Mouse (Mus musculus) hindbrain, embryonic 13.5 days (tissue): ENCODE measurements around the gene Pcgf1. TPM values are rescaled to one million over a fixed set of nuclear protein-coding genes. Genes with fewer than 3 reads are reported as not detected.

ENCODE experiments used
- ATAC-seq: fragments of 200-750 bp; cut with Nextera tagmentation; 2 replicates; pipeline ENCODE4 v1.8.0; 2017; ENCODE audit warnings: moderate TSS enrichment; ENCODE audit not compliant: low FRiP score
- H3K27ac ChIP-seq: fragments of 300-500 bp; sonication (generic); 2 replicates; pipeline ENCODE4 v1.5.1; 2015; ENCODE audit warnings: inconsistent platforms, mild to moderate bottlenecking, moderate library complexity
- H3K27me3 ChIP-seq: fragments of 300-500 bp; sonication (generic); 2 replicates; pipeline ENCODE4 v1.6.1; 2015; ENCODE audit warnings: mild to moderate bottlenecking, inconsistent platforms
- H3K36me3 ChIP-seq: fragments of 300-500 bp; sonication (generic); 2 replicates; pipeline ENCODE4 v1.6.1; 2015; ENCODE audit warnings: mild to moderate bottlenecking, inconsistent platforms
- H3K4me1 ChIP-seq: fragments of 300-500 bp; sonication (generic); replicated peaks from 2 replicates; pipeline ENCODE4 v1.6.1; 2015; ENCODE audit warnings: inconsistent platforms
- H3K4me2 ChIP-seq: fragments of 300-500 bp; sonication (generic); 2 replicates; pipeline ENCODE4 v1.6.1; 2015; ENCODE audit warnings: inconsistent platforms, mild to moderate bottlenecking, moderate library complexity
- H3K4me3 ChIP-seq: fragments of 300-500 bp; sonication (generic); 2 replicates; pipeline ENCODE4 v1.5.1; 2015; ENCODE audit warnings: mild to moderate bottlenecking, inconsistent platforms
- H3K9ac ChIP-seq: fragments of 300-500 bp; sonication (generic); 2 replicates; pipeline ENCODE4 v1.6.1; 2015; ENCODE audit warnings: mild to moderate bottlenecking, inconsistent platforms
- H3K9me3 ChIP-seq: fragments of 300-500 bp; sonication (generic); 2 replicates; pipeline ENCODE4 v1.6.1; 2016; ENCODE audit warnings: inconsistent platforms
- WGBS: fragments of 180-500 bp; shearing (Covaris S2); methylation state at CpG from one replicate; pipeline ENCODE4 v1.1.7; 2015; 5-methylcytosine and 5-hydroxymethylcytosine counted together
- microRNA counts: library from miRNA; unstranded; fragments of <30 nt; microRNA quantifications from one replicate; lab custom pipeline; 2016
- microRNA-seq: library from miRNA; unstranded; fragments of <30 nt; microRNA quantifications from one replicate; pipeline ENCODE4, GENCODE M21; 2016
- polyA plus RNA-seq: library from polyadenylated mRNA; unstranded; fragments of >200 nt; fragmentation: Nextera tagmentation; extraction: Ambion mirVana; gene quantifications from 2 replicates; pipeline ENCODE4 v1.2.1, GENCODE M21; 2015

The Pcgf1 gene
- polyA plus RNA-seq, 1 experiment from 2014 or later, result 47.1 TPM

DNA sequence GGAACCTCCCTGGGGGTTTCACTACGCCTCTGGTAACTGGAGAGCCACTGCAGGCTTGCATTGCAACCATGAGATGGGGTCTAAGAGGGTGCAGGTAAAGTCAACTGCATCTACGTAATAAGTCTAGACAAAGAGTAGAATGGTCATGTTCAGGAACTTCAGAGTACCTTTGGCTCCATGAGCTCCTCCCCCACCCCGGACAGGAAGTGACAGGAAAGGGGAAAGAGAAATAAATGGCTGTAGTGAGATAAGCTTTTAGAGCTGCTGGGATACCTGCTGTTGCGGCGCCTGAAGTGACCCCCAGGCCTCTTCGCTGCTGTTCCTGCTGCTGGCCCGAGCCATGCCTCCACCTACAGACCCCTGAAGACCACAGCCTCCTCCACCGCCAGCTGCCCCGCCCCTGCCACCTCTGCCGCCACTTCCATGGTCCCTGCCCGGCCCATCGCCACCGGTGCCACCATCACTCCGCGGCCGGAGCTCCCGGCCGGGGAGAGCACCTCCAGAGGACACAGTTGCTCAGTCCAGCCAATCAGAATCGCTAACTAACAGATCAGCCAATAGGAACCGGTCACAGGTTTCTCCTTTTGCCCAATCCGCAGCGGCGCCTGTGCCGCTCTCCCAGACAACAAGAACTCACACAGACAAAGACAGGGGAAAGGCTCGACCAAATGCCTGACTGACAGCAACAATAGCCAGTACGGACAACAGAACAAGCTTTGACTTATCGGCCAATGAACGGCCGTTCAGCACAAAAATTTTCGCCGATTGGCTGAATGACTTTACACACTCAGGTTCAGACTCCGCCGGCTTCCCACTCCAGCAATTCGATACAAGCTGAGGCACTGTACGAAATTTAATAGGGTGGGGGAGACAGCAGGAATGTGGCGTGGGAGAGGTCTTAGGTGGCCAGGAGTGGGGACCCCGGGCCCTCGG, 43.5 kb downstream of the Pcgf1 start, which contains the start of gene Wbp1:
Wbp1 (minus strand) TSS at position 630 of the 933 bp plus-strand sequence.
- Histone ChIP-seq H3K9ac (peak within 1 kb of the TSS; percentile 96), H3K36me3 (peaks cover 29% of the 10 kb centered on the region), H3K4me2 (peak within 1 kb of the TSS; percentile 90), H3K9me3 (no peaks in the 10 kb centered on the region), H3K27ac (peak within 1 kb of the TSS; percentile 99), H3K4me1 (peaks cover 77% of the 10 kb centered on the region), H3K4me3 (peak within 1 kb of the TSS; percentile 77), H3K27me3 (no peaks in the 10 kb centered on the region)
- ATAC-seq, result peak; percentile 95
- under 1% methylated on average over 38 of the region's 38 CpGs for WGBS

DNA sequence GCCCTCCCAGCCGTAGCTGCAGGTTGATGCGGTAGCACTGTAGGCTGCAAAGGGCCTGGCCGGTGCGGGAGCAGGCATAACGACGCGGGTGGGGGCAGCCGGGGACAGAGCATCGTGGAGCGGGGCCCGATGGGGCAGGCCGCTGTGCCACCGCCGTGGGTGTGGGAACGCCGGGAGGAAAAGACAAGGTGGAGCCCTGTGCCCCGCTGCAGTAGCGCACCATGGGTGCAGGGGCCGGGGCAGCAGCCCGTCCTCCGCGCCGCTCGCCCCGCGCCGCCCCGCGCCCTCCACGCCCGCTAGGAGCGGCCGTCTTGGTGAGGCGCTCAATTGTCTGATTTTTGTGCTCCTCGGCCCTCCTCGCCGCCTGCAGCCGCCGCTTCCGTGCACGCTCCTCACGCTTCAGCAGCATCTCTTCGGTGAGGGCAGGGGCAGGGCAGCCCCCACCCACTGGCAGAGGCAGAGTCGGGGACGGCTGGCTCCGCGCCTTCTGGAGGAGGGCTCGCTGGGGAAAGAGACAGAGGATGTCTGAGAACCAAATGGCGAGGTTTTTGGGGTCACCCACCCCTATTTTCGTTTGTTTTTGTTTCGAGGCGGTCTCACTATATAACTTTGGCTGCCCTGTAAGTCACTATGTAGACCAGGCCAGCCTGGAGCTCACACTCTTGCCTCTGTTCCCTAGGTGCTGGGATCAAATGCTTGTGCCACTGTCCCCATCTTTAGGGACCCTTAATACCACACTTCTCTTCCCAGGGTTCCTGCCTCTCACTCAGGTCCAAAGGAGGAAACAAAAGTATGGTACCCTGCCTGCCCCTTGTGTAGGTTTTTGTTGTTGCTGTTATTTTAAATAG, 44.4 kb downstream of the Pcgf1 start:
- peaks cover 68% of the 10 kb centered on the region for H3K4me1 ChIP-seq
- peak overlapping the region; percentile 99 for H3K27ac ChIP-seq
- H3K4me3 ChIP-seq, result peak overlapping the region; percentile 77
- WGBS, result 2% methylated on average over 48 of the region's 52 CpGs
- H3K9me3 ChIP-seq, result no peaks in the 10 kb centered on the region
- no peaks in the 10 kb centered on the region for H3K27me3 ChIP-seq
- peaks cover 27% of the 10 kb centered on the region for H3K36me3 ChIP-seq
- ATAC-seq, result no peak
- H3K9ac ChIP-seq, result peak overlapping the region; percentile 96
- H3K4me2 ChIP-seq, result peak overlapping the region; percentile 90

DNA sequence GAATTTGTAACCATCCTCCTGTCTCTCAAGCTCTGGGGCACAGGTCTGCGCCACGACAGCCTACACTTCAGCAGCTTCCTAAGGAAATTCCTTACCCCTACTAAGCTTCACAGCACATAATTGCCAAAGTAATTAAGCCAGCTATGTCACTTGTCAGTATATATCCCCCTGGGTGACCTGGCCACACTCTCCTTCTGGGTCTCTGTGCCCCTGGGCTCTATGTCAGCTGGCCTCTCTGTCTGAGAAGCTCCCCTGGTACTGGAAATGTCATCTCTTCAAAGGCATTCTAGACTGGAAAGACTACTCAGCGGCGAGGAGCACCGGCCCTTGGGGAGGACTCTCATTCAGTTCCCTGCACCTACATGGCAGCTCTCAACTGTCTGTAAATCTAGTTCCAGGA, 45.3 kb downstream of the Pcgf1 start:
- no peak for ATAC-seq
- Histone ChIP-seq H3K27ac (peak overlapping the region; percentile 99), H3K4me3 (peak overlapping the region; percentile 77; the same call in 1 of the 2 replicates), H3K9me3 (no peaks in the 10 kb centered on the region), H3K36me3 (peaks cover 18% of the 10 kb centered on the region), H3K27me3 (no peaks in the 10 kb centered on the region), H3K4me1 (peaks cover 59% of the 10 kb centered on the region), H3K9ac (peak overlapping the region; percentile 96), H3K4me2 (peak overlapping the region; percentile 90)
- WGBS, result 54% methylated on average over 5 of the region's 5 CpGs

DNA sequence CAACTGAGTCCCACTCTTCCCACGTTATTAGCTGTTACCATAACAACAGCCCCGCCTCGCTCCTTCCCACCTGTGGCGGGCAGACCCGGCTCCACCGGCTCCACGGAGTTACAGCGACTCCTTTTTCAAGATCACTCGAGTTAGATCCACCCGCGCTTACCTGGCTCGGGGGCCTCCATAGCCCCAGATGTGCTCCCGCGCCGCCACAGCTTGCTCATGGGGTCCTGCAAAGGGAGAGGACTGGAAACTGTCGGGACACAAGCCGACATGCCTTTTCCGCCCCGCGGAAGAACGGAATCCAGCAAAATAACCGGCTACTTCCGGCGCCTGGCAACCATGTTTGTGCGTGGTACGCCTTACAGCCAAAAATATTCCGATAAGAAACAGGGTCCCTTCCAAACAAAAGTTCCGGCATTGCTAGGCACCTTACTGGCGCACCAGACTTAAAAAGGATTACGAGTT, 47.2 kb downstream of the Pcgf1 start:
- ATAC-seq, result peak; percentile 8
- Histone ChIP-seq H3K27me3 (no peaks in the 10 kb centered on the region), H3K9ac (peak overlapping the region; percentile 82), H3K4me1 (peaks cover 43% of the 10 kb centered on the region), H3K9me3 (no peaks in the 10 kb centered on the region), H3K27ac (peak overlapping the region; percentile 64), H3K4me3 (peak overlapping the region; percentile 74), H3K36me3 (no peaks in the 10 kb centered on the region), H3K4me2 (peak overlapping the region; percentile 66)
- under 1% methylated on average over 30 of the region's 30 CpGs for WGBS

DNA sequence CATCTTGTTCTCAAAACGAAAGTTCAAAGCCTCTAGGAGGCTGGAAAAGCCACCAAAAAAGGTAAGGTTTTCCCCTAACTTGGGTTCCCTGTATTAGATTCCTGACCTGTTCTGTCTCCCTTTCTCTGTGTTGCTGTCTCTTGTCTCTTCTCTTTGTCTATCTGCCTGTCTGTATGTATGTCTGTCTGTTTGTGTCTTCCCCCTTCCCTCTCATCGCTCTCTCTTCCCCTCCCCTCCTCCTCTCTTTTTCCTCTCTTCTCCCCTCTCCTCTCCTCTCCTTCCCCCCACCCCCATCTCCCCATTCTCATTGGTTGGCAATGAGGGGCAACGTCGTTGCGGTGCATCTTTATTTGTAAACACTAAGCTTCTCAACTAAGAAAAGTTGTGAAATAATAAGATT, 47.7 kb downstream of the Pcgf1 start, which contains the start of gene Ino80b:
Ino80b (minus strand) TSS at position 101 of the 400 bp plus-strand sequence.
- H3K9me3 ChIP-seq, result no peaks in the 10 kb centered on the region
- 30% methylated on average over 5 of the region's 5 CpGs for WGBS
- H3K4me3 ChIP-seq, result peak within 1 kb of the TSS; percentile 74
- ATAC-seq, result no peak
- H3K4me1 ChIP-seq, result peaks cover 38% of the 10 kb centered on the region
- H3K36me3 ChIP-seq, result no peaks in the 10 kb centered on the region
- H3K27ac ChIP-seq, result peak within 1 kb of the TSS; percentile 64
- peak within 1 kb of the TSS; percentile 82 for H3K9ac ChIP-seq
- peak within 1 kb of the TSS; percentile 66 for H3K4me2 ChIP-seq
- H3K27me3 ChIP-seq, result no peaks in the 10 kb centered on the region

DNA sequence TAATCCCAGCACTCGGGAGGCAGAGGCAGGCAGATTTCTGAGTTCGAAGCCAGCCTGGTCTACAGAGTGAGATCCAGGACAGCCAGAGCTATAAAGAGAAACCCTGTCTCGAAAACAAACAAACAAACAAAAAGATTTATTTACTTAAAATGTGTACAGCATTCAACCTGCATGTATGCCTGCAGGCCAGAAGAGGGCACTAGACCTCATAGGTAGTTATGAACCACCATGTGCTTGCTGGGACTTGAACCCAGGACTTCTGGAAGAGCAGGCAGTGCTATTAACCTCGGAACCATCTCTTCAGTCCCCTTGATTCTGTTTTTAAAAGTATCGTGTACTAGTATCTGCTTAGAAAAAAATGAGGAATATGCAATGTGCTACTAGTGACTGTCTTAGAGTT, 49.8 kb downstream of the Pcgf1 start:
- Histone ChIP-seq H3K27ac (no peak overlapping the region), H3K4me1 (peaks cover 26% of the 10 kb centered on the region), H3K27me3 (no peaks in the 10 kb centered on the region), H3K4me2 (no peak overlapping the region), H3K4me3 (no peak overlapping the region), H3K9me3 (no peaks in the 10 kb centered on the region), H3K9ac (no peak overlapping the region), H3K36me3 (no peaks in the 10 kb centered on the region)
- ATAC-seq, result no peak
- 94% methylated on average over 5 of the region's 5 CpGs for WGBS

MicroRNAs within 50 kb of the gene (microRNA counts, 519-probe panel; counts per million panel counts)
- microRNA mmu-miR-3470a+mmu-miR-3470b (lab: Ali Mortazavi, UCI), result 51.3 counts per million

Small RNAs within 50 kb of the gene (microRNA-seq; reads per million reads assigned to microRNA genes)
- gene Mir3470a (not detected), gene Mir7040 (not detected)

Other genes starting within 250 kb of the Pcgf1 start
- gene Sema4f, start 138.1 kb upstream of the Pcgf1 start, polyA plus RNA-seq, result 17.5 and 18.6 TPM in 2 replicates
- gene M1ap, start 131.0 kb upstream of the Pcgf1 start, polyA plus RNA-seq, result not detected in 2 replicates
- gene Dok1, start 44.4 kb upstream of the Pcgf1 start, polyA plus RNA-seq, result 2.8 and 3.6 TPM in 2 replicates
- 5.9 and 6.8 TPM in 2 replicates for gene Loxl3, start 43.7 kb upstream of the Pcgf1 start, polyA plus RNA-seq
- 168 and 178 TPM in 2 replicates for gene Aup1, start 23.3 kb upstream of the Pcgf1 start, polyA plus RNA-seq
- gene Htra2, start 22.6 kb upstream of the Pcgf1 start, polyA plus RNA-seq, result 68.6 and 74.6 TPM in 2 replicates
- gene Dqx1, start 20.0 kb upstream of the Pcgf1 start, polyA plus RNA-seq, result 0.81 and 0.91 TPM in 2 replicates
- gene Tlx2, start 7.6 kb upstream of the Pcgf1 start, polyA plus RNA-seq, result 1.6 and 2.8 TPM in 2 replicates
- 0.41 TPM in 1 of 2 replicates, not detected in the other for gene Lbx2, start 8.5 kb downstream of the Pcgf1 start, polyA plus RNA-seq
- gene Ccdc142, start 23.7 kb downstream of the Pcgf1 start, polyA plus RNA-seq, result 3.0 and 5.9 TPM in 2 replicates
- gene Gm42688, start 23.7 kb downstream of the Pcgf1 start, polyA plus RNA-seq, result 4.0 and 4.4 TPM in 2 replicates
- gene Mrpl53, start 31.2 kb downstream of the Pcgf1 start, polyA plus RNA-seq, result 123 TPM in 2 replicates
- 21.5 and 25.7 TPM in 2 replicates for gene Mogs, start 37.6 kb downstream of the Pcgf1 start, polyA plus RNA-seq
- 216 and 227 TPM in 2 replicates for gene Wbp1, start 43.7 kb downstream of the Pcgf1 start, polyA plus RNA-seq
- gene Ino80b, start 47.6 kb downstream of the Pcgf1 start, polyA plus RNA-seq, result 13.4 and 14.1 TPM in 2 replicates
- 15.9 and 16.6 TPM in 2 replicates for gene Rtkn, start 57.6 kb downstream of the Pcgf1 start, polyA plus RNA-seq
- gene Wdr54, start 78.5 kb downstream of the Pcgf1 start, polyA plus RNA-seq, result 15.2 and 15.5 TPM in 2 replicates
- gene 1700003E16Rik, start 78.5 kb downstream of the Pcgf1 start, polyA plus RNA-seq, result 4.3 and 6.0 TPM in 2 replicates
- gene Dctn1, start 88.1 kb downstream of the Pcgf1 start, polyA plus RNA-seq, result 142 and 147 TPM in 2 replicates
- gene Slc4a5, start 142.0 kb downstream of the Pcgf1 start, polyA plus RNA-seq, result 2.3 and 5.4 TPM in 2 replicates
- gene Mthfd2, start 248.0 kb downstream of the Pcgf1 start, polyA plus RNA-seq, result 23.8 and 26.3 TPM in 2 replicates
- 27.3 and 27.6 TPM in 2 replicates for gene Mob1a, start 248.1 kb downstream of the Pcgf1 start, polyA plus RNA-seq